Mouse (Mus musculus): Measurements from ENCODE around the gene Sdcbp2.

The Sdcbp2 gene

DNA sequence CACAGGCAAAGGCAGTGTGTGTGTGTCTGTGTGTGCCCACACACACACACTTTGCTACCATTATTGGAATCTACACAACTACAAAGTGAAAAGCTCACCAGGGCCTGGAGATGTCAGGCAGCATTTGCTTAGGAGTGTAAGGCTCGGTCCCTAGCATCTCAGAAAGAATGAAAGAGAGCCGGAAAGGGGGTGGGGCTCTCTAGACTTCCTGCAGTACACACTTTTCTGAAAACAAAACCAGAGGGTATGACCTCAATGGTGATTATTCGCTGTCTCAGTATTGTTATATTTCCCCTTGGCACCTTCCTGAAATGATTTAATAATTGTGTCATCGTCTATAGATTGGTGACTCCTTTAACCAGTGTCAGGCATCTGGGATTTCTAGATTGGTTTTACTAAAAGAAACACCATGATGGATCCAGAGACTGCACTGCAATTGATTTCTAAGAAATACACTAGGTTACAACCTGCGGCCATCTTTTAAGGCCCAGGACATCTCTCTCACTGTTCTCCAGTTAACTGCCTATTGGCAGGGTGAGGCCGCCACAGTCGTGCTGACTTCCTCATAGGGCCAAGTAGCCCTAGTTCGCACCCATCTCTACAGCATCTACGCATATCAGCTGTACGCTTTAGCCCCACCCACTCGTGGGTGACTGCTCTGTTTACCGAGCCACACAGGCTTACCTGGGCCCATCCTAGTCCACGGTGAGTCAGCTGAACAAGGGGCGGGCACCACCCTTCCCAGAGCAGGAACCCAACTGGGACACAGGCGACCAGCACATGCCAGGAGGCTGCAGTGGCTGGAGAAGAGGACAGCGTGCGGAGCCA, at the start of gene Sdcbp2:
Gene Sdcbp2 (plus strand): TSS at position 750 of the 828 bp plus-strand sequence.
- DNase-seq, result peak; percentile 24

DNA sequence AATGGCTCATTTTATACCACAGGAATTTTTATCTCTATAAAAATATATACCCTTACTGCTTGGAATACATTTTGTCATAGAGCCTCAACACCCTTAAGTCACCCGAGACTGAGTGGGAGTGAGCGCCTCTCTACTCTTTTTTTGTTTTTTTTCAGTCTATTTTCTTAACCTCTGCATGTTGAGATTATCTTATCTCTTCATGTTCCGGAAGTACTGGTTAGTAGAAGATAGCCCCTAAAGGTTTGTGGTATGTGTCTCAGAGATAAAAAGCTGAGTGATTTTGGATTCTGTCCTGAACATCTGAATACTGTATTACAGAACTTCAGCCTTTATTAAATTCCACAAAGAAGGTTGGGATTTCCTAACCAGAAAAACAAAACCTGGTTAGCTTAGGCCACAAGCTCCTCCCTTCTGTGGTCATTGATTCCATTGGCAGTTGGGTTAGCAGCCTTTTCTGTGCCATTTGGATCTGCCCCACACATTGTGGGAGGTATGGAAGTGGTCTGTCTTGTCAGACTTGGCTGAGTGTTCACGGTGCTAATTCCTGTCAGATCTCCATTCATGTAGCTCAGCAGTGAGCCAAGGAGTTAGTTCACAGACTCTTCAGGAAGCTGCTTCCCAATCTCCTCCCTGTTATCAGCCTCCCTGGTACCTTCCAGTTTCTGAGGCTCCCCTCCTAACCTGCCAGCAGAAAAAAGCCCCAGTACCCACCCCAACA, 47.9 kb upstream of the Sdcbp2 start:
- DNase-seq, result no peak

- DNase-seq, result no peak
These were observed 46.9 kb upstream of the Sdcbp2 start for GRCm38 (mm10) chr2:151525520-151525919.

DNA sequence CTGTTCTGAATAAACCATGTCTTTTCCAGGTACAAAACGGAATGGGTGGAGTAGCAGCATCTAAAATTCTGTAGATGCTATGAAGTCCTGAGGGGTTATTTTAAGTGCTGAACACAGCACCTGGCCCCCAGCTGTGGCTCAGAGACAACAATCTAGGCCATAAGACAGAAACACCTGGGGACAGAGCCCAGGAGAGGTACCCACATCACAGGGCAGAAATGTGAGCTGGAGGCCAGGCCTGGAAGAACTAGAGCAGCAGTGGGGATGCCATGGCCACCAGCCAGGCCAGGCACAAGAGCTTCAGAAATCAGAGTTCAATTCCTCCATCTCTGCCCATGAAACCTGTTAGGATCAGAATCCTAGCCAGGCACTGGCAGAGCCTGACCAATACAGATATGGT, 44.4 kb upstream of the Sdcbp2 start:
- DNase-seq, result no peak

DNA sequence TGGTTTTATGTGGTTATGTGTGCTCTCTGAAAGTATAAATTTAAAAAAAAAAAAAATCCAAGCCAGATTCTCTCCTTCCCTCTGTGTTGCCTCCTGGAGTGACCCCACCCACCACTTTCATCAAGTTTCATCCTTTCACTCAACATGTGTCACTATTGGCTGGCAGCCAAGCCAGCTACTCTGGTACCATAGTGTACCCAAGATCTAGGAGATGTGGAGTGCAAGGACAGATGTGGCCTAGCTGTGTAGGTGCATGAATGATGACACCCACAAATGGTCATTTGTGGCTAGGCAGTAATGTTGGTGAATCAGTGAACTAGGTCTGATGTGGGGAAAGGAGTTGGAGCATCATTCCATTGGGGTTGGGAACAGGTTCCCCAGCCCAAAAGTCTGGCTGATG, 43.3 kb upstream of the Sdcbp2 start:
- DNase-seq, result no peak

DNA sequence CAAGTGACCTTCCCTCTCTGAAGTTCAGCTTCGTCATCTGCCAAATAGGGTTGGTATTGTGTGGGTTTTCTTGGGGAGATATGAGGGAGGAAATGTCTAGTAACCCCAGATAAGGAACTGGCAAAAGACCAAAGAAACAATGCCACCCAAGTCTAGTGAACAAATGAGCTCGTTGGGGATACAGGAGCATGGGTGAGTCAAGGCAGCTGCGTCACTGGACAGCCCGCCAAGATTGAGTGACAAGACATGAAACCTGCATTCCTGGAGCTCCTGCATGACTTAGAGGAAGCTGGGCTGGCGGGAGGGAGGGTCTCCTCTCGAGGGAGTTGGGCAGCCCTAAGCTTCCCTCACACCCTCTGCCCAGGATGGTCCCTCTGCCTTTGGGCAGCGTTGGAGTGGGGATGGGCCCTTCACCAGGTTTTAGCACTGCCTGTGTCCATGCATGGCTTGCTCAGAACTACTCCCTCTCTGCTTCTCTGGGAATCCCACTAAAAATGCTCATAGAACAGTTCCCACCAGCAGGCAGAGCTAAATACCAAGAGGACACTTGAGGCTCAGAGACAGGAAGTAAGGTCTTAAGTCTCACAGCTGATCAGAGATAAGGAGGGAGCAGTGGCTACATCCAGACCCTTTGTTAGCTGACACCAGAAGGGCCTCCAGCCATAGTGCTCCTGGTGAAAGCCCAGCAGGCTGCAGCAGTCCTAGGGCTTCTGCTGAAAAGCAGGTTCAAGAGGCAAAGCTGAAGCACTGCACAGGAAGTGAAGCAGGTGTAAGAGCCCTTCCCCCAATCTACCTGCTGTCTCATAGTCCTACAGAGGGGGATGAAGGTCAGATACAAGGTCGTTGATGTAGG, 41.8 kb upstream of the Sdcbp2 start:
- no peak for DNase-seq

- DNase-seq, result no peak
These were observed 38.8 kb upstream of the Sdcbp2 start for GRCm38 (mm10) chr2:151533632-151534031.

GRCm38 (mm10) chr2:151535961-151536617, 36.3 kb upstream of the Sdcbp2 start:
- DNase-seq, result peak; percentile 32

DNA sequence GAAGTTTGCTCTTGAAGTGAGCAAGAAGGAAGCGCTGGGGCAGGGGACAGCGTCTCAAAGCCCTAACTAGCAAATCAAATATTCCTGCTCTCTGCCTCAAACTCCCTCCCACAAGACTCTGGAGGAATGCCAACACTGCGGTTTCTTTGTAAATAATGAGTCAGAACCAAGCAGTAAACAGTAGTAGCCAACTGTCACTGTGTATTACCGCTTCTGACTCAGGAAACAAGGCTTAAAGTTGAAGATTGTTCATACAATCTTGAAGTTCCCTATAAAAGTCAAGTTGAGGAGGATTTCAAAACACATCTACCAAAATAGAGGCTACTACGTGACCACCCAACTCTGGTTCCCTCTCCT, 35.8 kb upstream of the Sdcbp2 start:
- DNase-seq, result peak; percentile 89

GRCm38 (mm10) chr2:151538646-151539045, 33.8 kb upstream of the Sdcbp2 start:
- DNase-seq, result no peak

DNA sequence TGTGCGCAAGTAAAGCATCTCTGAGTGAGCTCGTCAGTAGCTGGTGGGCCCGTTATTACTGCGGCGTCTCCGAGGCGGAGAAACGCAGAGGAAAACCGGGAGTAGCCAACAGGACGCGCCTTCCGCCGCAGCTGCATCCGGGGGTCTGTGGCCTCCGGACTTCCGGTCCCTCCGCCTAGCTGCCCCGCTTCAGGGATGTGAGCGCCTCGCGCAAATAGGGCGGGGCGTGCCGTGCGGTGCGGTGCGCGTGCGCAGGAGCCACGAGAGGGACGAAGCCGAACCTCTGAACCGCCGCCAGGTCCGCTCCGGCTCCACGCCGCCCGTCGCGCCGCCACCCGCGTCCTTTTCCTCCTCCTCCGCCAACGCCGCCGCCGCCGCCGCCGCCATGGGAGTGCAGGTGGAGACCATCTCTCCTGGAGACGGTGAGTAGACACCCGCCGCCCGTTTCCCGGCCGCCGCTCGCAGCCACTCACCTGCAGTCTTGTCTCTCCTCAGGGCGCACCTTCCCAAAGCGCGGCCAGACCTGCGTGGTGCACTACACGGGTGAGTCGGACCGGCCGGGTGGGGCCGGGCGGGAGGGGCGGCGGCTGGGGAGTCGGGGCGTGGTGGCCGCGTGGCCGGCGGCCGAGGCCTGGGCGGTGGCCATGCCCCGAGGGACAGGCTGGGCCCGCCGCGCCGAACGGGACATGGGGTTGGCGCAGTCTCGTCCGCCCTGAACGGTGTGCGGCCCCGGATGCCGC, 29.9 kb upstream of the Sdcbp2 start, which contains the start of gene Fkbp1a:
Gene Fkbp1a (plus strand): TSS at position 161 of the 740 bp plus-strand sequence.
- DNase-seq, result peak; percentile 99

DNA sequence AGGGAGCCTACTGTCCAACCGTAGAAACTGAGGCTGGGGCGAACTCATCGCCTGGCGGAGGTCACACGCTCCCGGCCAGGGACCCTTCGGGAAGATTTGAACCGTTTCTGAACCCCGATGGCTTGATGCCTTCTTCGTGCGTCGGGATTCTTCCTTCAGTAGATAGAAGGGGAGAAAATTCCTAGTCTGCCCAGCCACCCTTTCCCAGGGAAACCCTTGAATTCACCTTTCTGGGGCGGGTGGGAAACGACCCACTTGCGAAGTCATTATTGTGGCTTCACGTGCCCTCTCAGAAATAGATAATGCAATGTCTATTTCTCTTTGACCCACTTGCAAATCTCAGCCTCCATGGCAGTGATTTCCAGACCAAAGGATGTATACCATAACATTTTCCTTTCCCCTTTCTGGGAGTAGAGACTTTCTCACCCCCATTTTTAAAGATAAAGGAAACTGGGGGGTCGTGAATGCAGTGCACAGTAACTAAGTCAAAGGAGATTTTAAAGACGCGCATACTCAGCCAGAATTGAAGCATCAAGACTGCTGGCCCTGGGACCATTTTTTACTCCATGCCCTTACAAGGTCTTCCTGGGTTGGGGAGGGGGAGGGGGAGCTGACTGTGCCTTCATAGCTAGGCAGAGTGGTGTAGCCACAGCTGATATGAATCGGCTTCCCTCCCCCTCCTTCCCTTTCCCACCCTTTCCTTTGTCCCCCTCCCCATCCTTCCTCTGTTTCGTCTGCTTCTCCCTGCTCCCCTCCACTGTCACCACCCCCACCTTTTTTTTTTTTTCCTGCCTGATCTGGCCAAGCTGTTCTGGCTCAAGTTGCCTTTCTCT, 29.1 kb upstream of the Sdcbp2 start:
- DNase-seq, result peak; percentile 88

- no peak for DNase-seq
These were observed 27.7 kb upstream of the Sdcbp2 start for GRCm38 (mm10) chr2:151544673-151545072.

GRCm38 (mm10) chr2:151546571-151546970, 25.9 kb upstream of the Sdcbp2 start:
- DNase-seq, result no peak

DNA sequence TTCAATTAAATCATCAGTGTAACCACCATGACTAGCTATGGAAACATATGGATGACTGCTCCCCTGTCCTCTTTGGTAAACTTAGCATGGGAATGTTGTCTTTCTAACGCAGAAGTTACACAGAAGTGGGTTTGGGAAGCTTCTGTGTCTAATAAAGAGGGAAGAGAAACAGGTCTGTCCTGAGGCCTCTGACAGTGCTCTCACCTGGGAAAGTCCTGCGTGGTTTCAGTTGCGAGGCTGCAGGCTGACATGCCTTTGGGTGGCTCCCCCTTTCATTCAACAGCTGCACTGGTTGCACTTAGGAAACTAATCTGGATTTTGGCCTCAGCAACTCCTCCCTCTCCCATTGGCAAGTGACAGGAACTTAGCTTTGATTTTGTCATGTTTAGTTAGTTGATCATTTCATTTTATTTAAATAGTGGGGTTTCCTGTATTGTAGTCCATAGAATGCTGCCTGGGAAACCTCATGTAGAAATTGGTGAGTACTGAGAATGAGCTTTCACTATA, 22.8 kb upstream of the Sdcbp2 start:
- no peak for DNase-seq

GRCm38 (mm10) chr2:151562930-151563921, 9.2 kb upstream of the Sdcbp2 start:
- peak; percentile 68 for DNase-seq

DNA sequence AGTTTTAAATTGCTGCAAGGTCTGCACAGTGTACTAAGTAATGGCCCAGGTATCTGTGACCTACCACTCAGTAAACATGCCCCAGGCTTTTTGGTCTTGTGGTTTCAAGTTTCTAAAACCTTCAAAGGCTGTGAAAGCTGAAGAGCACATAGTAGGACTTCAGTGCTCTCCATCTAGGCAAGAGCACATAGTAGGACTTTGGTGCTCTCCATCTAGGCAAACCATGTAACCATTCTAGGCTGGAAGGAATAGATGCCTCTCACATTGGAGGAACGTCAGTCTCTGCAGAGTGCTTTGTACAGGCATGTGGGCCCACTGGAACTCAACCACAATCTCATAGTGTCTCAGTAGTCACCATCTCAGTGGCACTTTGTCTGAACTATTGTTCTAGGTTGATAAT, 8.4 kb upstream of the Sdcbp2 start:
- no peak for DNase-seq

DNA sequence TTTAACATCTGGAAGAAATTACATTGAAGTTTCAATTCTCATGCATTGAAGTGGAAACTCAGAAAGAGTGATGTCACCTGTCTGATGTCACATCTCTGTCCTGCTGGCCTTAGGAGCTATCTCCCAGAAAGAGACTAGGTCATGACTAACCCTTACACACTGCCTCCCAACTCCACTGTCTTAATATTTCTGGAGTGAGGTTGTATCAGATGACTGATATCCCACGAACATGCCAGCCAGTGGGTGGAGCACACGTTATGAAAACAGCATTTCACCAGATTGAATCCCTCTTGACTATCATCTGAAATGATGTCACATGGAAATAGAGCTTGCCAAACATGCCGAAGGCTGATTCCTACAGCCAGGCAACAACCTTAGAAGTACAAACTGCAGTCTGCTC, 7.4 kb upstream of the Sdcbp2 start:
- DNase-seq, result no peak

DNA sequence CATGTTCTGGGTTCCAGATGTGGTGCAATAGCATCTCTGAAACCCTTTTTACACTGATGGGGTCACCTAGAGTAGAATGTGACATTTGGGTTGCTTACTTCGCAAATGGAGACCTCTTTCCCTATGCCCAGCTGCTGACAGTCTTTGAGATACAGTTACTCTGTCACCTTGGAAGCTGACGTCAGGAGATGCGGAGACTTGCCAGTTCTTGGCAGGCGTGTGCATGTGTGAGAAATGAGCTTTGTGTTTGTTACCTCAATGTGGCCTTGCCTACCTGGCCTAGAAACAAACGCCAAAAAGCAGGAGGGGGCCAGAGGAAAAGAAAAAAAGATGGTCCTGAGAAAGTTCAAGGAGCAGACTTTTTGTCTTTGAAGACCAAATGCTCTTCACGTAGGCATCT, 5.6 kb upstream of the Sdcbp2 start:
- no peak for DNase-seq

DNA sequence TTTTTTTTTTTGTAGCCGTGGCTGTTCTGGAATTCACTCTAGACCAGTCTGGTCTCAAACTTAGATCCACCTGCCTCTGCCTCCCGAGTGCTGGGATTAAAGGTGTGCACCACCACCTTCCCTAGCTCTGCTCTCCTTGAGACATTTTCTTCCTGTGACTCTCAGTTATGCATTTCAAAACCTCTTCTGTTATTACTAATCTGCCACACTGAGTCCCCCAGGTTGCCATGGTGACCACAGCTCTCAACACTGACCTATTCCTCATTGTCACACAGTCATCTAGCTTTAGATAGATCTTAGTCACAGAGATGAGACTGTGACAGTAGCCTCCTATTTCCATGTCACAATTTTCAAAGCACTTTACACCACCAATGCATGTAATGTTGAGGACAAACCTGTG, 3.0 kb upstream of the Sdcbp2 start:
- DNase-seq, result no peak

All from kidney, postnatal 10 days (tissue).